Mouse (Mus musculus) G1E (cell line): ENCODE data around the gene Gm49366.

Source experiments
- CTCF ChIP-seq: IDR thresholded peaks from 2 replicates; pipeline ENCODE4 v1.5.1; 2012; ENCODE audit warnings: low read depth, low read length, inconsistent platforms, mixed read lengths
- GATA1 ChIP-seq: IDR thresholded peaks from 2 replicates; pipeline ENCODE4 v1.6.1; 2012; ENCODE audit warnings: borderline replicate concordance, low read length, inconsistent platforms, mixed read lengths

DNA sequence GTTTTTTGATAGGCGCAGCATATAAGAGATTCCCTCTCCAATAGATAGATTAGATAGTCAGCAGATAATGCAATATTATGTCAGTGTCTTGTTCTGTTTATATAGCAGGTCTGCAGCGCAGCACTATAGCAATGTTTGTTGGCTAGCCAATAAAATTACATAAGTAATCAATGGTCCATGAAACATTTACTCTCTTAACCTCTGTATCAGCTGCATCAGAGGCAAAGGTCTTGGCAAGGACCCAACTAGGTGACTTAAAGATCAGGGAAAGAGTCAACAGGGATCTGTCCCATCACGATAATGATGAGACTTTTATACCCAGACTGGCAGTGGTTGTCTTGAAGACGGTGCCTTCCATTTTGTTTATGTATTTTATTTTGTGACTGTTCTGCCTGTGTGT is 5.9 kb upstream of the Gm49366 start:
- TF ChIP-seq CTCF, result no peak
- no peak for TF ChIP-seq GATA1
